Mouse (Mus musculus): ENCODE measurements around the gene Pdzd9. TPM values are rescaled to one million over a fixed set of nuclear protein-coding genes. Genes with fewer than 3 reads are reported as not detected.
A peak's percentile ranks its signal among the peaks of the same experiment; 100 is the strongest.

Gene Pdzd9
- polyA plus RNA-seq, 1 experiment from 2014 or later = 0.43 TPM

DNA sequence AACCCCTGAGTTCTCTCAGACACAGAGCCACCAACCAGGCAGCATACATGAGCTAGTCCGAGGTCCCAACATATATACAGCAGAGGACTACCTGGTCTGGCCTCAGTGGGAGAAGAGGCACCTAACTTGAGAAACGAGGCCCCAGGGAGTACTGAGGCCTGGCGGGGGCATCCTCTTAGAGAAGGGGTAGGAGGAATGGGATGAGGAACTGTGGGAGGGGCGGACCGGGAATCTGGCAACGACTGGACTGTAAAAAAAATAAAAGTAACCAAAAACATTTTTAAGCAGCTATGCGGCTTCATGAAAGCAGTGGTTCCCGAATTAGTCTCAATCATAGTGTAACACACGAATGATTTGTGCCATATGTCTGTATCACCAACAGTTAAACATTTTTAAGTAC, 35.8 kb downstream of the Pdzd9 start:
- 0 out of 2 replicates have a peak, but pooled peaks cover 6% of the 10 kb centered on the region for H3K4me1 ChIP-seq (ENCODE audit: control insufficient read depth, insufficient read depth, low read length)
- WGBS (ENCODE audit: insufficient replicate concordance) = 5% methylated on average over 9 of the region's 9 CpGs
- no peak for ATAC-seq (replicated peaks; ENCODE audit: insufficient number of reproducible peaks, low FRiP score, low TSS enrichment)

DNA sequence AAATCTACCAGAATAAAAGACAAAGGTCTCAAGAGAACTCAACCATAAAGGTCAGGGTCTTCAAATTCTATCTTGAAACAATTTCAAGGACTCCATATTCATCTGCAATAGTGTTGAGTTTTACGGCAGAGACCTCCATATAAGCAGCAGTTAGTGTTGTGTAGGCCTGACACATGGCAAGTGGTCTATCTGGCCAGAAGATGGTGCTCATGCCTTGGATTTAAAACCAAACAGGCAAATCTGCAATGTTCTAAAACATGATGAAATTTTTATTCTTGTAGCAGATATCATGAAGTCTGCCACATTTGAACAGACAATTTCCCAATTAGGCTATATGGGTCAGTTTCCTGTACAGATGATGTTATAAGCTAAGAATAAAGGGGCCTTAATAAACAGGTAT, 37.6 kb downstream of the Pdzd9 start:
- H3K36me3 ChIP-seq (ENCODE audit: control insufficient read depth, insufficient read depth, low read length) = no peaks in the 10 kb centered on the region
- H3K9me3 ChIP-seq (replicated peaks; ENCODE audit: control insufficient read depth, low read length) = no peaks in the 10 kb centered on the region
- H3K4me3 ChIP-seq (ENCODE audit: low read depth, low read length) = no peak overlapping the region
- WGBS (ENCODE audit: insufficient replicate concordance) = 66% methylated on average over 1 of the region's 1 CpGs
- ATAC-seq (replicated peaks; ENCODE audit: insufficient number of reproducible peaks, low FRiP score, low TSS enrichment) = no peak
- no peak overlapping the region for H3K27ac ChIP-seq (ENCODE audit: low read depth, low read length)
- no peaks in the 10 kb centered on the region for H3K27me3 ChIP-seq (ENCODE audit: control insufficient read depth, insufficient read depth, low read length)
- H3K4me2 ChIP-seq = no peak overlapping the region
- no peak overlapping the region for H3K9ac ChIP-seq (ENCODE audit: low read depth, low read length)
- H3K4me1 ChIP-seq (ENCODE audit: control insufficient read depth, insufficient read depth, low read length) = 0 out of 2 replicates have a peak, but pooled peaks cover 6% of the 10 kb centered on the region

More for the DNA sequence above, 35.8 kb downstream of the Pdzd9 start:
- H3K9ac ChIP-seq (ENCODE audit: low read depth, low read length) = peak overlapping the region; percentile 97
- H3K27me3 ChIP-seq (ENCODE audit: control insufficient read depth, insufficient read depth, low read length) = no peaks in the 10 kb centered on the region
- peak overlapping the region; percentile 88 for H3K4me3 ChIP-seq (ENCODE audit: low read depth, low read length)
- peak overlapping the region; percentile 81 for H3K4me2 ChIP-seq
- peak overlapping the region; percentile 93; the same call in 1 of the 2 replicates for H3K27ac ChIP-seq (ENCODE audit: low read depth, low read length)
- peaks cover 4% of the 10 kb centered on the region for H3K36me3 ChIP-seq (ENCODE audit: control insufficient read depth, insufficient read depth, low read length)
- no peaks in the 10 kb centered on the region for H3K9me3 ChIP-seq (replicated peaks; ENCODE audit: control insufficient read depth, low read length)

DNA sequence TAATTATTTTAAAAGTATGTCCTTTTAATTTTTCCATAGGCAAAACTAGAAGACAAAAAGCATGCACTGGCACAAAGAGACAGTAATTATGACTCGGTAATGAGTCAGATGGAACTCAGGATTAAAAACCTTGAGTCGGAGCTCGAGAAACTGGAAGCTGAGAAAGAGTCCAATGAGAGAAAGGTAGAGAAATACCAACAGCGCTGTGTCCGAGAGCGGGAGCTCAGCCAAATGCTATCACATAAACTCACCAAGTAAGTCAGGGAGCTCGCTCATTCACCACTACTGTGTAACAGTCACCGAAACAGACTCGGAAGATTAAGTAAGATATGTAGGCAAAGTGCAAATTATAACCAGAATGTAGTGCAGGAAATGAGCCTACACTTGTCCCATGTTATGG, 49.3 kb downstream of the Pdzd9 start:
- Histone ChIP-seq H3K4me3 (ENCODE audit: low read depth, low read length) (no peak overlapping the region), H3K36me3 (ENCODE audit: control insufficient read depth, insufficient read depth, low read length) (no peaks in the 10 kb centered on the region), H3K27ac (ENCODE audit: low read depth, low read length) (no peak overlapping the region), H3K4me2 (no peak overlapping the region), H3K9me3 (replicated peaks; ENCODE audit: control insufficient read depth, low read length) (no peaks in the 10 kb centered on the region), H3K4me1 (ENCODE audit: control insufficient read depth, insufficient read depth, low read length) (no peaks in the 10 kb centered on the region), H3K27me3 (ENCODE audit: control insufficient read depth, insufficient read depth, low read length) (no peaks in the 10 kb centered on the region), H3K9ac (ENCODE audit: low read depth, low read length) (no peak overlapping the region)
- ATAC-seq (replicated peaks; ENCODE audit: insufficient number of reproducible peaks, low FRiP score, low TSS enrichment) = no peak
- 79% methylated on average over 9 of the region's 9 CpGs for WGBS (ENCODE audit: insufficient replicate concordance)

DNA sequence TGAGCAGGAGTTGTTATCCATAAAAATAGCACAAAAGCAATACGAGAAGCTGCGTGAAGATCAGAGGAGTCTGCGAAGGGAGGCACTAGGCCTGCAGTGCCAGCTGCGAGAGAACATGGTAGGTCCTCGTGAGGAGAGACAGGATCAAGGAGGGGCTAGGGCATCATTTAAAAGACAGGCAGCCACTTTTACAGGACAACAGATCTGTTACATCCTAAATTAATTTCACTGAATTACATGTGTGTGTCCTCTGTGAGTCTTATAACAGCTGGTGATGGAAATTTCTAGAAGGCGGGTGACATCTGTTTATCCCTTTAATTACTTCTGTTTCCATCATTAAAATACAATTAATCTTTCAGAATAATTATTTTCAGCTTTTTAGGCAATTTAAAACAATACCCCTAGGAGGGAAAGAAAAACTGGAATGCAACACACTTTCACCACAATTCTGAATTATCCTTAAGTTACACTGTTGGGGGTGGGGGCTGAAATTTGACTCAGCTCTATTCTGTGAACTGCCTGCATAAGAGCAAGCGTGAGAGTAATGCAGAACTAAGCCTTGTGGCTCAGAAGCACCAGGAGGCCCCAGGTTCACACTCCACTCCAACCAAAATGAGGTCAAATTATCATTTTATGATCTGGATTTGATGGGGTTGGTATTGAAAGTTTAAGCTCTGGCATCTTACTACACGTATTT, 49.9 kb downstream of the Pdzd9 start:
- 76% methylated on average over 8 of the region's 8 CpGs for WGBS (ENCODE audit: insufficient replicate concordance)

More for the DNA sequence above, 49.9 kb downstream of the Pdzd9 start:
- H3K4me1 ChIP-seq (ENCODE audit: control insufficient read depth, insufficient read depth, low read length) = no peaks in the 10 kb centered on the region
- no peak overlapping the region for H3K9ac ChIP-seq (ENCODE audit: low read depth, low read length)
- no peaks in the 10 kb centered on the region for H3K27me3 ChIP-seq (ENCODE audit: control insufficient read depth, insufficient read depth, low read length)
- H3K4me3 ChIP-seq (ENCODE audit: low read depth, low read length) = no peak overlapping the region
- no peak overlapping the region for H3K27ac ChIP-seq (ENCODE audit: low read depth, low read length)
- no peak overlapping the region for H3K4me2 ChIP-seq
- H3K9me3 ChIP-seq (replicated peaks; ENCODE audit: control insufficient read depth, low read length) = no peaks in the 10 kb centered on the region
- H3K36me3 ChIP-seq (ENCODE audit: control insufficient read depth, insufficient read depth, low read length) = no peaks in the 10 kb centered on the region
- no peak for ATAC-seq (replicated peaks; ENCODE audit: insufficient number of reproducible peaks, low FRiP score, low TSS enrichment)

Other genes starting within 250 kb of the Pdzd9 start
- gene Uqcrc2, start 35.2 kb downstream of the Pdzd9 start, polyA plus RNA-seq (2014; fragmentation: Nextera tagmentation; extraction: Ambion mirVana) = 429 and 456 TPM in 2 replicates
- 12.5 and 17.8 TPM in 2 replicates for gene Mosmo, start 7.3 kb upstream of the Pdzd9 start, polyA plus RNA-seq (2014; fragmentation: Nextera tagmentation; extraction: Ambion mirVana)
- gene Vwa3a, start 69.0 kb upstream of the Pdzd9 start, polyA plus RNA-seq (2014; fragmentation: Nextera tagmentation; extraction: Ambion mirVana) = 0.59 and 0.84 TPM in 2 replicates
- not detected in 2 replicates for gene Gm5737, start 142.0 kb upstream of the Pdzd9 start, polyA plus RNA-seq (2014; fragmentation: Nextera tagmentation; extraction: Ambion mirVana)
- 5.0 and 7.9 TPM in 2 replicates for gene Eef2k, start 172.5 kb upstream of the Pdzd9 start, polyA plus RNA-seq (2014; fragmentation: Nextera tagmentation; extraction: Ambion mirVana)
- 15.0 and 15.6 TPM in 2 replicates for gene Polr3e, start 247.4 kb upstream of the Pdzd9 start, polyA plus RNA-seq (2014; fragmentation: Nextera tagmentation; extraction: Ambion mirVana)

All from heart, embryonic 11.5 days (tissue).